Mouse (Mus musculus) liver, embryonic 14.5 days (tissue): ENCODE data around the gene Megf11.

ENCODE experiments used
- CTCF ChIP-seq: IDR thresholded peaks from 2 replicates; pipeline ENCODE4 v1.5.1; 2016; ENCODE audit warnings: antibody characterized with exemption, low read depth, control low read depth
- EP300 ChIP-seq: IDR thresholded peaks from 2 replicates; pipeline ENCODE4 v1.6.1; 2016; ENCODE audit warnings: antibody characterized with exemption, low read depth

DNA sequence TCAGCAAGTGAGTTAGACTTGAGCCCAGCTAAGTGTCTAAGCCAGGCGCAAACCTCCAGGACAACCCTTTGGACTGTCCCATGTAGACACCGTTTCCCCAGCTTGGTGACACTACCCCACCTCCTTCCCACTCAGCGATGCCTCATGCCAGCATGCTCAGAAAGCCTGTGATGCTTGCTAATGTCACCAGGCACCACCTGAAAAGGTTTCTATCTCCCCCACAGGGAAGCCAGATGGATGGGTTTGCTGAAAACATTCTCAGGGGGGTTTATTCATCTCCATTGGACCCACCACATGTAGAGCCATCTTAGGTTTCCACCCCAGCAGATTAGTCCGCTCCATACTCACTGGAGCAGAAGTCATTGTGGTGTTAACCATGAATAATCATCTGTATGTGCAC, 237.9 kb downstream of the Megf11 start:
- no peak for TF ChIP-seq CTCF
- no peak for TF ChIP-seq EP300
